Mouse (Mus musculus) neural tube, embryonic 15.5 days (tissue): ENCODE measurements around the gene Wdfy3. TPM values are rescaled to one million over a fixed set of nuclear protein-coding genes. Genes with fewer than 3 reads are reported as not detected.
A peak's percentile ranks its signal among the peaks of the same experiment; 100 is the strongest.
"Not testable (repeated sequence)": the region's sequence is repeated elsewhere in the genome, so short reads cannot be mapped to it uniquely, and the experiment has no call there.

ENCODE experiments used
- ATAC-seq: fragments of 200-750 bp; cut with Nextera tagmentation; 2 replicates; pipeline ENCODE4 v1.8.0; 2017; ENCODE audit warnings: mild to moderate bottlenecking, moderate TSS enrichment, moderate library complexity; ENCODE audit not compliant: low FRiP score
- H3K27ac ChIP-seq: fragments of 300-500 bp; sonication (generic); replicated peaks from 2 replicates; pipeline ENCODE4 v1.5.1; 2015; ENCODE audit warnings: mild to moderate bottlenecking, inconsistent platforms
- H3K27me3 ChIP-seq: fragments of 300-500 bp; sonication (generic); replicated peaks from 2 replicates; pipeline ENCODE4 v1.6.1; 2015; ENCODE audit warnings: inconsistent platforms
- H3K36me3 ChIP-seq: fragments of 300-500 bp; sonication (generic); 2 replicates; pipeline ENCODE4 v1.6.1; 2015; ENCODE audit warnings: inconsistent platforms
- H3K4me1 ChIP-seq: fragments of 300-500 bp; sonication (generic); 2 replicates; pipeline ENCODE4 v1.6.1; 2015; ENCODE audit warnings: inconsistent platforms
- H3K4me2 ChIP-seq: fragments of 300-500 bp; sonication (generic); 2 replicates; pipeline ENCODE4 v1.6.1; 2015; ENCODE audit warnings: inconsistent platforms, mild to moderate bottlenecking, moderate library complexity
- H3K4me3 ChIP-seq: fragments of 300-500 bp; sonication (generic); replicated peaks from 2 replicates; pipeline ENCODE4 v1.5.1; 2015; ENCODE audit warnings: mild to moderate bottlenecking, inconsistent platforms
- H3K9ac ChIP-seq: fragments of 300-500 bp; sonication (generic); replicated peaks from 2 replicates; pipeline ENCODE4 v1.6.1; 2015; ENCODE audit warnings: mild to moderate bottlenecking, inconsistent platforms
- H3K9me3 ChIP-seq: fragments of 300-500 bp; sonication (generic); replicated peaks from 2 replicates; pipeline ENCODE4 v1.6.1; 2016; ENCODE audit warnings: inconsistent platforms
- WGBS: fragments of 180-500 bp; shearing (Covaris S2); methylation state at CpG from one replicate; pipeline ENCODE4 v1.1.7; 2015; ENCODE audit warnings: mixed read lengths; 5-methylcytosine and 5-hydroxymethylcytosine counted together
- polyA plus RNA-seq: library from polyadenylated mRNA; unstranded; fragments of >200 nt; fragmentation: Nextera tagmentation; extraction: Ambion mirVana; gene quantifications from 2 replicates; pipeline ENCODE4 v1.2.1, GENCODE M21; 2015

The Wdfy3 gene
- 20.5 and 22.9 TPM in 2 replicates for polyA plus RNA-seq

DNA sequence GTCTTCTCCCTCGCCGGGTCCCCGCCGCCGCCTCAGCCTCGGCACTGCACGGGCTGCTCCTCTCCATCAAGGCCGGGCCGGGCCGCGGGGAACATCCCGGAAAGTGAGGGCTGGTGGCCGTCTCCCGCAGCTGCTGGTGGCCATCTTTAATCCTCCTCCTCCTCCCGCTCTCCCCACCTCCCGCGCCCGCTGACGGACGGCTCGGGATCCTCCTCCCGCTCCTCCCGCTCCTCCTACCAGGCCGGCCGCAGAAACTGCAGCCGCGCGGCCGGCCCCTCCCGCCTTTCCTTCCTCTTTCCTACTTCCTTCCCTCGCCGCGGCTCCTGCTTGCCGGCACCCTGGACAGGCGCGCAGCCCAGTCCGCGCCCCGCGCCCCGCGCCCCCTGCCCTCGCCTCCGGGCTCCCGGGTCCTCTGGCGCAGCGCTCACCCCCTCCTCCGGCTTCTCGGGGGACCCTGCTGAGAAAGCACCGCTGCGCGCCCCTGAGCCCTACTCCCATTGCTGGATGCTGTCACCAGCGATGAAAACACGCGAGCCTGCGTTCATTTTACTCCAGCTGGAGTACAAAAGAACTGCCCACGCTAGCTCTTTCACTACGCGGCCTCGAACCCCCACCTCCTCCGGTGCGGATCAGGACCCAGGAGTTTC is at the start of gene Wdfy3:
Gene Wdfy3 (minus strand): TSS at position 155 of the 647 bp plus-strand sequence.
- Histone ChIP-seq H3K4me3 (peak within 1 kb of the TSS; percentile 90), H3K36me3 (no peaks in the 10 kb centered on the region), H3K27me3 (no peaks in the 10 kb centered on the region), H3K9ac (peak within 1 kb of the TSS; percentile 98), H3K4me1 (peaks cover 54% of the 10 kb centered on the region), H3K4me2 (peak within 1 kb of the TSS; percentile 71), H3K27ac (peak within 1 kb of the TSS; percentile 99), H3K9me3 (no peaks in the 10 kb centered on the region)
- WGBS, result 0% methylated on average over 49 of the region's 62 CpGs
- peak; percentile 93 for ATAC-seq

DNA sequence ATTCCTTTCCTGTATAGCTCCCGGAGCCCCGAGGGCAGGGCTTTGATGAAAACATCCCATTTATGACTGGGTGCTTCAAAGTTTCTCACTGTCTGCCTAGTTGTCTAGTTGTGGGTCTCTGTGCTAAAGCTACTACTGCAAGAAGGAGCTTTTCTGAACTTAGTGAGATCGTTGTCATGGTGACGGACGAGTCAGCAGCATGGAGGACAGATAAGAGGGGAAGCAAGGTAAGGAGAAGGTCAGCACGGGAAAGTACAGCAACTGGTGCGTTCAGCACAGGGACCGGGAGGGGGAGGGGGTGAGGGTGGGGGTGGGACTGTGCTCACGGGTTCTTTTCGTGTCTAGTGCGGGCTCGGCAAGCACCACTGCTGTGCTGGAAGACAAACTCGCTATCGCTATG is 43.3 kb upstream of the Wdfy3 start:
- Histone ChIP-seq H3K27me3 (no peaks in the 10 kb centered on the region), H3K4me1 (peaks cover 37% of the 10 kb centered on the region), H3K27ac (no peak overlapping the region), H3K4me2 (no peak overlapping the region), H3K9ac (no peak overlapping the region), H3K4me3 (no peak overlapping the region), H3K9me3 (no peaks in the 10 kb centered on the region), H3K36me3 (no peaks in the 10 kb centered on the region)
- 61% methylated on average over 14 of the region's 14 CpGs for WGBS
- 0 out of 2 replicates have a peak, but pooled peaks have one; percentile 26 for ATAC-seq

DNA sequence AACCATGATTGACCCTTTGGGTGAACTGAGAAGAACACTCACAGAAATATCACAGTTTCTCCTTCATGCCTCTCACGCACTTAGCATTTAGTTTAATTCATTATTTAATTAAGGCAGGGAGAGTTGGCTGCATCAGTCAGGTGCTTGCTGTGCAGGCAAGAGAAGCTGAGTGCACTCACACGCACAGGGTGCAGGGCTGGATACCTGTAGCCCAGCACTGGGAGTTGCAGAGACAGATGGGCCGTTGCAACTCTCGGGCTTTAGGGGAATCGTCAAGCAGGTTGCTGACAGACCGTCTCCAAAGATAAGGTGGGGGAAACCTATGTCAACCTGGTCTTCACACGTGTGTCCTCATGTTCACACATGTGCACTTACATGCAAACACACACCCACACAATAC is 42.3 kb upstream of the Wdfy3 start:
- Histone ChIP-seq H3K27ac (0 out of 2 replicates have a peak overlapping the region, but pooled peaks have one; percentile 45), H3K4me2 (no peak overlapping the region), H3K4me1 (peaks cover 37% of the 10 kb centered on the region), H3K9me3 (no peaks in the 10 kb centered on the region), H3K9ac (no peak overlapping the region), H3K36me3 (no peaks in the 10 kb centered on the region), H3K4me3 (no peak overlapping the region), H3K27me3 (no peaks in the 10 kb centered on the region)
- ATAC-seq, result peak; percentile 58
- 50% methylated on average over 7 of the region's 7 CpGs for WGBS

DNA sequence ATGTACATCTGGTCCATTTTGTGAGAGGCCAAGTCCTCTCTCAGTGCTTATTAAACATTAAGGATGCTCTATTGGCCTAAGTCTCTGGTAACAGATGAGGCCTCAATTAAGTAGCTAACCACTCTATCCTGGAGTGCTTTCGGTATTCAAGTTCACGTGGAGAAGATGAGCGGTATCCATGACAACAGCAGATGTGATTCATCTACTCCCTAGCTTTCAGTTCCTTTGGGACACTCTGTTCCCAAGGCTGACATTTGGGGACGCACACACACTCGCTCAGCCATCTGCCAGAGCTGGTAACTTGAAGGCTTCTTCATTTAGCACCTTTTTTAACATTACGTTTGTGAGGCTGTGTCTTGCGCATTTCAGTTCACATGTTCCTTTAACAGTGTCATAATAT is 40.3 kb upstream of the Wdfy3 start:
- no peaks in the 10 kb centered on the region for H3K27me3 ChIP-seq
- ATAC-seq, result peak; percentile 39; the same call in 1 of the 2 replicates
- no peaks in the 10 kb centered on the region for H3K9me3 ChIP-seq
- H3K36me3 ChIP-seq, result no peaks in the 10 kb centered on the region
- H3K27ac ChIP-seq, result peak overlapping the region; percentile 56; the same call in 1 of the 2 replicates
- 38% methylated on average over 7 of the region's 7 CpGs for WGBS
- no peak overlapping the region for H3K4me2 ChIP-seq
- peaks cover 30% of the 10 kb centered on the region for H3K4me1 ChIP-seq
- no peak overlapping the region for H3K9ac ChIP-seq
- H3K4me3 ChIP-seq, result no peak overlapping the region

DNA sequence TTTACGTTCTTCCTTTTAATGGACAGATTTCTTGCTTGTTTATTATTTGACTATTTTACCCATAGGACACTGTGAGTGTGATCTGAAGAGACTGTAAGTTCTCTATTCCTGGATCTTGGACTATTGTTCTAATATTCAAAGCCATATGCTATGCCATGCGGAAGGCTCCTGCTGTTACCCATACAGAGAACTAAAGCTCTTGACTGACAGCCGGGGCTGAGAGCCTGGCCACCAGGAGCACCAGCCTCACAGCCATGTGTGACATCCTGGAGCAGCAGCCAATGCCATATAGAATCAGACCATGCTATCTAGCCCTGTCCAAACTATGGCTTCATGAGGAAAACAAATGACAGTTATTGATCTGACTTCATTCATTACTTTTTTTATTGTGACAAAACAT is 36.2 kb upstream of the Wdfy3 start:
- H3K27me3 ChIP-seq, result no peaks in the 10 kb centered on the region
- peaks cover 9% of the 10 kb centered on the region for H3K4me1 ChIP-seq
- H3K36me3 ChIP-seq, result no peaks in the 10 kb centered on the region
- no peak overlapping the region for H3K4me3 ChIP-seq
- H3K9me3 ChIP-seq, result no peaks in the 10 kb centered on the region
- ATAC-seq, result no peak
- WGBS, result 81% methylated on average over 3 of the region's 3 CpGs
- H3K27ac ChIP-seq, result no peak overlapping the region
- H3K9ac ChIP-seq, result no peak overlapping the region
- no peak overlapping the region for H3K4me2 ChIP-seq

DNA sequence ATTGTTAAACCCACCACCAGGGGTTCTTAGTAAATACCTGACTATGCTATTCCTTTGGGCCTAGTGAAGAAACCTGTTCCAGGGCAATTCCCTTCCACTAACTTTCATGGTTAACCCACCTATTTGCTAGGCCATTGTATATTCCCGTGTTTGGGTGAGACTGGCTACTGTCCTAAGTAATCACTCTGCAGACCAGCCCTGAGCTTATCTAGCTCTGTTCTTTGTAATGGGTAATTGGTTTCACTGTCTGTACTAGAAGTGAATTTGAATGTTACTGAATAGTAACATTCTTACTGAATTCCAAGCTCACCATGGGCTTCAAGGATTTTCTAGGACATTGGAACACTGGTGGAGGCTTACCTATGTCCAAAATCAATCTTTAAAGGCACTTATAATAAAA is 32.1 kb upstream of the Wdfy3 start:
- 87% methylated on average over 1 of the region's 1 CpGs for WGBS
- H3K4me1 ChIP-seq, H3K27me3 ChIP-seq, ATAC-seq, H3K9ac ChIP-seq, H3K9me3 ChIP-seq, H3K36me3 ChIP-seq, H3K27ac ChIP-seq, H3K4me2 ChIP-seq, H3K4me3 ChIP-seq: not testable (repeated sequence)

DNA sequence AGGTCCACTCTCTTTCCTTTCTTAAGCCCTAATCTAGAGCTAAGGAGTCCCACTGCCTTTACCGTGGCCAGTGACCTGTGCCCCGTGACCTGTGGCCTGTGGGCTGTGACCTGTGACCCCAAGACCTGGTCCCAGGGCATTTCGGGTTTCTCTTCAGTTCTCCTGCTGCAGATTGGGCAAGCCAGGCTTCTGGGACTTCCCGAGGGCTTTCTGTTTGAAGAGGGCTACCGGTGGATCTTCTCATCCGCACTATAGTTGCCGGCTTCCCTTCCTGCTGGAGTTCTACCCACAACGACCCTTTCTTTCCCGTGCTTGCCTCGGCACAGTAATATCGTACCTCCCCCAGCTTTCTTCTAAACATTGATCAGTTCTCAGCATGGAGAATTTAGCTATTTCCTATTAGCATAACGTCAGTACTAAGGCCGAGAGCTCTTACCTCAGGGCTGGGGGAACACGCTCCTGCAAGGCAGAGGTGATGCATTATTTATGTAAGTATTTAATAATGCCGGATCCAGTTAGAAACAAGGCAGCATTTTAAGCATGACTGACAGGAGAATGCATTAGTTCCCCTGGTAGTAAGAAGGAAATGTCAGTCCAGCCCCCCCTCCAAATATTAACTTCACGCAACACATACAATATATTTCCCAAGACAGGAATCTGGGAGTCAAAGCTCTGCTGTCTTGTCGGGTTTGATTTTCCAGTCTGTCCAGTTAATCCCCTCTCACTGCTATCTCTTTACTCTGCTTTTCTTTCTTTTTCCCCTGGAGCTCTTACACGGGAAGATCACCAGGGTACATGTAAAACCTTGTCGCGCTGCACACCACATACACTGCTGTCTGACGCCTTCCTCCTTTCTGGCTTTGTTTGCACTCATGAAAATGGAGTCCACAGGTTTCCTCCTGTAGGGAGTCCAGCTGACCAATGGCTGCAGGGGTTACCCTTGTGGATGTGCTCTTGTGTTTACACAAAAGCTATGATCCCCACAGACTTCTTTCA is 30.8 kb upstream of the Wdfy3 start:
- WGBS, result 53% methylated on average over 21 of the region's 21 CpGs
- Histone ChIP-seq H3K4me2 (no peak overlapping the region), H3K27me3 (no peaks in the 10 kb centered on the region)

DNA sequence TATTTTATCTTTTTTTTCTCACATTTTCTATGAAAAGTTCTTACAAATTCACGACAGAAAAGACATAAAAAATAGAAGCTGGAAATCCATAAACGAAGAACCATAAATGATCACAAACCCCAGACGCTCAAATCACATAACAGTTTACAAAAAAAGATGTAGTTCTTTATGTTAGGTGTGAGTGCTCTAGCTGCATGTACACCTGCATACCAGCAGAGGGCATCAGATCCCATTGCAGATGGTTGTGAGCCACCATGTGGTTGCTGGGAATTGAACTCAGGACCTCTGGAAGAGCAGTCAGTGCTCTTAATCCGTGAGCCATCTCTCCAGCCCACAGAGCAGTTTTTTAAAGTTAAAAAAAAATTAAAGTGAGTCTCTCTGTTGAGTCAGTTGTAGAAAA is 25.9 kb upstream of the Wdfy3 start:
- Histone ChIP-seq H3K4me3 (no peak overlapping the region), H3K4me2 (no peak overlapping the region), H3K27ac (no peak overlapping the region), H3K4me1 (peaks cover 5% of the 10 kb centered on the region; the same call in 1 of the 2 replicates), H3K36me3 (no peaks in the 10 kb centered on the region), H3K9ac (no peak overlapping the region), H3K9me3 (no peaks in the 10 kb centered on the region), H3K27me3 (no peaks in the 10 kb centered on the region)
- WGBS, result 86% methylated on average over 4 of the region's 4 CpGs
- ATAC-seq, result no peak

More for the DNA sequence above, 30.8 kb upstream of the Wdfy3 start:
- ATAC-seq, result no peak
- Histone ChIP-seq H3K36me3 (no peaks in the 10 kb centered on the region), H3K4me1 (peaks cover 8% of the 10 kb centered on the region), H3K4me3 (no peak overlapping the region), H3K9ac (no peak overlapping the region), H3K27ac (peak overlapping the region; percentile 51; the same call in 1 of the 2 replicates), H3K9me3 (no peaks in the 10 kb centered on the region)

DNA sequence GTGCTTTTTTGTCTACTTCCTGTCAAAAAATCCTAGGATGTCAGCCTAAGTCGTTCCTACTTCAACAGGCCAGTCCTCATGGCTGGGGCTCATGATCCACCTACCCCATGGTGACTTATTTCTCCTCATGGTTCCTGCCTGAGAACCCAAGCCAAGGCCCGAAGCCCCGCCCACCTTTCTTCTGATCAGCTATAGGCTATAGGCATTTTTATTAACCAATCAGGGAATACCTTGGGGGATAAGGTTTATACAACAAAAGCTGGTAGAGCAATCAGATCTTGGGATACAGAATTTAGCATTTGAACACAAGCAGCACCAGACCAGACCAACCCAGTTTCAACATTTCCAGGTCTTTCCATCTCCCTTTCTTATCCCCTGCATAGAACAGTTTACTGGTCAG is 21.0 kb upstream of the Wdfy3 start:
- Histone ChIP-seq H3K36me3 (no peaks in the 10 kb centered on the region), H3K4me1 (no peaks in the 10 kb centered on the region), H3K4me2 (no peak overlapping the region), H3K27ac (no peak overlapping the region), H3K9ac (no peak overlapping the region), H3K9me3 (no peaks in the 10 kb centered on the region), H3K27me3 (no peaks in the 10 kb centered on the region), H3K4me3 (no peak overlapping the region)
- no peak for ATAC-seq
- WGBS, result 90% methylated on average over 3 of the region's 3 CpGs

DNA sequence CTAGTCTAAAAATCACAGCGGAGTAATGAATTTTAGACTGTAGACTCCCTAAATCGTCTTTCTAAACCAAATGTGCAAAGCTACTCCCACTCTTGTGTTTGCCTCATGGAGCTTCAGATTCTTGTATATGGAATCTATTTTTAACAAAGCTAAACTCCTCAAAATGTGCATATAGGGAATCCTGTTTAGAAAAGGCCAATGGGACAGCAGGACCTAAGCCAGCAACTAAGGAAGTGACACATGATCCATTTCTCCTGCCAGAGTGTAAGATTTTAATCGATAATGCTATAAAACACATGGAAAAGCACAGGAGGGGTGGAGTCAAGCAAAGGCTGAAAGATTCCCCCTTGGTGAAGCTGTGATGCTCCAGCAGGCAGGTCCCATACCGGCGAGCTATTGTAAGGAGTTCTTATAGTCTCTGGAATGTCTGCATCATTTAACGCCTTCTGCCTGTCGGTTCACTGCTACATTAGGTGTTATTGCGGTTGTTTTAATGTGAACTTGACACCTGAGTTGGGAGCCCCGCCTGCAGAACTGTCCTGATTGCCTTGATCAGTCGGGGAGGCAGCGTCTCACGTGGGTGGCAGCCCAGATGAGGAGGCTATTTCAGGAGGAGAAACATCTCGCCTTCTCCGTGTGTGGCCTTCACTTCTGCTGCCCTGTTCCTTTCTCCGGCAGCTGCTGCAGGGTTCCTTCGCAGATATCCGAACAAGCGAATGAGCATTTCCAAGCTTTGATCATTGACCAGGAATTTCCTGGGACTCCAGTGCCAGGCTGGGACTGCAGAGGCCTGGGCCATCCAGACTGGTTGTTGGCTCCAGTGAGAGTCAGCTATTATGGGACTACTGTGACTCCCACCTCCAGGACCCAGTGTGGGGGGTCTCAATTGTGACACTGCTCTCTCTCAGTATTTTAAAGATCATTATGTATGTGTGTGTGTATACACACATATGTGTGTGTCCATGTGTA is 15.3 kb upstream of the Wdfy3 start:
- no peak overlapping the region for H3K4me3 ChIP-seq
- H3K9ac ChIP-seq, result no peak overlapping the region
- H3K27me3 ChIP-seq, result no peaks in the 10 kb centered on the region
- no peak overlapping the region for H3K27ac ChIP-seq
- H3K4me1 ChIP-seq, result peaks cover 5% of the 10 kb centered on the region; the same call in 1 of the 2 replicates
- H3K4me2 ChIP-seq, result 0 out of 2 replicates have a peak overlapping the region, but pooled peaks have one; percentile 17
- WGBS, result 51% methylated on average over 18 of the region's 18 CpGs
- no peaks in the 10 kb centered on the region for H3K36me3 ChIP-seq
- no peak for ATAC-seq
- no peaks in the 10 kb centered on the region for H3K9me3 ChIP-seq

DNA sequence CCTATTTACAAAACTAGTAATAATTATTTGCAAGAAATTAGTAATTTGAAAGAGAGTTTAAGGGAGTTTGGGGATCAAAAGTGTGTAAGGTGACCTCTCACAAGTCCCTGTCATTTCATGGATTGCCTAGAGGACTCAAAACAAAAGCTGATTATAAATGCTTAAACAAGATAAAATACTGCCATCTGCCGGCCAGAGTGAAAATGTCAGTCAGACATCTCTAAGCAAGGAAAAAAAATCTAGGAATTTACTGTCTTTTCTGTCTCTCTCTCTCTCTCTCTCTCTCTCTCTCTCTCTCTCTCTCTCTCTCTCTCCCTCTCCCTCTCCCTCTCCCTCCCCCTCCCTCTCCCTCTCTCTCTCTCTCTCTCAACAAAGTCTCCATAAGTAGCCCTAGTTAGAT is 4.4 kb upstream of the Wdfy3 start:
- no peak overlapping the region for H3K9ac ChIP-seq
- 0% methylated on average over 1 of the region's 1 CpGs for WGBS
- ATAC-seq, result no peak
- no peak overlapping the region for H3K27ac ChIP-seq
- H3K4me2 ChIP-seq, result no peak overlapping the region
- no peaks in the 10 kb centered on the region for H3K27me3 ChIP-seq
- H3K36me3 ChIP-seq, result no peaks in the 10 kb centered on the region
- peaks cover 26% of the 10 kb centered on the region for H3K4me1 ChIP-seq
- no peaks in the 10 kb centered on the region for H3K9me3 ChIP-seq
- no peak overlapping the region for H3K4me3 ChIP-seq
